Mouse (Mus musculus): ENCODE measurements around the gene Ghrh. TPM values are rescaled to one million over a fixed set of nuclear protein-coding genes. Genes with fewer than 3 reads are reported as not detected.

The Ghrh gene
- polyA plus RNA-seq, 1 experiment: 1.1 TPM

DNA sequence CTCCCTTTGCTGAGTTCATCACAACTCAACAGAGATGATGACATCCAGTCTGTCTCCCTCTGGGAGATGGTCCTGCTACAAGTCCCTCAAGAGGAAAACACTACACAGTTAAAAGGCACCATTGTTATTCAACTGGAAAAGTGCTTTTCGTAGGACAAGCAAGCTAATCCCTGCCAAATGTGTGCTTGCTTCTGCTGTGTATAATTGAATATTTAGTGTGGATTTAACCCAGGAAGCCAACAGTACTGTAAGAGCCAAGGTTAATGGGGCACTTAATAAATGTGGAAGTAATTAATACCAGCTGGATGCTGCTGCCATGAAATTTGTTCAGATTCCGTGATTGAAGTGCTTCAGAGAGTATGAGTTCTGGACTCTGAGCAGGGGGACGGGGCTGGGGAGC lies 6.8 kb upstream of the Ghrh start:
- H3K4me3 ChIP-seq (replicated peaks): no peak overlapping the region
- H3K4me1 ChIP-seq: peaks cover 25% of the 10 kb centered on the region
- no peak for TF ChIP-seq FLI1 (IDR thresholded peaks at IDR 0.05; ENCODE audit: low read length)
- no peak for TF ChIP-seq GATA1 (IDR thresholded peaks at IDR 0.05; ENCODE audit: borderline replicate concordance, low read length)
- H3K9me3 ChIP-seq: peaks cover 18% of the 10 kb centered on the region
- peaks cover 16% of the 10 kb centered on the region for H3K27me3 ChIP-seq (replicated peaks)
- H3K36me3 ChIP-seq (replicated peaks; ENCODE audit: low read length): peaks cover 5% of the 10 kb centered on the region

DNA sequence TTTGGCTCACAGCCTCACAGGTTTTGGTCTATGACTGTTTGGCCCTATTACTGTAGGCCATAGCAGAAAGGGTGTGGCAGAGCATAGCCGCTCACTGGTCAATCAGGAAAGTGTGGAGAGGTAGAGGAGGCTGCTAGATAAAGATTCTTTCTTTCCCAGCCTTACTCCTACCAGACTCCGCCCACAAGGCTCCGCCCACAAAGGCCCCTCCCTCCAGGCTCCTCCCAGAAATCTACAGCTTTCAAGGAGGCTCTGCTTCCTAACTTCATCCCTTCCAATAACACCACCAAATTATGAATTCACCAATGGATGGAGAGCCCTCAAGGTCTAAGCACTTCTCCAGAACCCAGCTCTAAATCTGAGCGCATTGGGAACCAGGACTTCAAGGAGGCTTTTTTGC lies 5.9 kb upstream of the Ghrh start:
- peaks cover 24% of the 10 kb centered on the region for H3K27me3 ChIP-seq (replicated peaks)
- H3K9me3 ChIP-seq: peaks cover 17% of the 10 kb centered on the region
- peaks cover 30% of the 10 kb centered on the region for H3K4me1 ChIP-seq
- TF ChIP-seq FLI1 (IDR thresholded peaks at IDR 0.05; ENCODE audit: low read length) (no peak), GATA1 (IDR thresholded peaks at IDR 0.05; ENCODE audit: borderline replicate concordance, low read length) (no peak)
- H3K4me3 ChIP-seq (replicated peaks): no peak overlapping the region
- peaks cover 5% of the 10 kb centered on the region for H3K36me3 ChIP-seq (replicated peaks; ENCODE audit: low read length)

GRCm38 (mm10) chr2:157349121-157349778 lies 1.9 kb upstream of the Ghrh start:
- TF ChIP-seq GATA1 (IDR thresholded peaks at IDR 0.05; ENCODE audit: borderline replicate concordance, low read length) (no peak), FLI1 (IDR thresholded peaks at IDR 0.05; ENCODE audit: low read length) (no peak)
- H3K4me3 ChIP-seq (replicated peaks): no peak overlapping the region
- H3K27me3 ChIP-seq (replicated peaks): peaks cover 56% of the 10 kb centered on the region
- H3K36me3 ChIP-seq (replicated peaks; ENCODE audit: low read length): no peaks in the 10 kb centered on the region
- peaks cover 37% of the 10 kb centered on the region for H3K4me1 ChIP-seq
- H3K9me3 ChIP-seq: no peaks in the 10 kb centered on the region

DNA sequence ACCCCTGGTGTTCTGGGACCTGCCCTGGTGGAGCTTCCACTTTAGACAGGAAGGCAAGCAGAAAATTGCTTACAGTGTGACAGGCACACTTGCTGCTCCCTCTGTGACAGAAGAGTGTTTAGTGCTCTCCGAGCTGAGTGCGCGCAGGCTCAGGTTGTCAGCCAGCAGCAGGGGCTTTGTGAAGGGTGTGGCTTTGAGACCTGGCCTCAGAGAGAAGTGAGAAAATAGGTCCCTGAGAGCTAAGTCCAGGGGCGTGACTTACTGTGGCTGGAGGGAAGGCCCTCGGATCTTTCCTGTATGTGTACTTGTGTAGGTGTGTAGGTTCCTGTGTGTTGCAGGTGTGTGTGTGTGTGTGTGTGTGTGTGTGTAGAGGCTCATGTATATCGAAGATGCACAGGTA lies 4.0 kb downstream of the Ghrh start:
- Histone ChIP-seq H3K4me3 (replicated peaks) (no peak overlapping the region), H3K36me3 (replicated peaks; ENCODE audit: low read length) (no peaks in the 10 kb centered on the region), H3K9me3 (no peaks in the 10 kb centered on the region), H3K4me1 (peaks cover 56% of the 10 kb centered on the region), H3K27me3 (replicated peaks) (peaks cover 73% of the 10 kb centered on the region)
- TF ChIP-seq GATA1 (IDR thresholded peaks at IDR 0.05; ENCODE audit: borderline replicate concordance, low read length) (no peak), FLI1 (IDR thresholded peaks at IDR 0.05; ENCODE audit: low read length) (no peak)

GRCm38 (mm10) chr2:157342328-157342926 lies 4.9 kb downstream of the Ghrh start:
- Histone ChIP-seq H3K4me3 (replicated peaks) (no peak overlapping the region), H3K9me3 (no peaks in the 10 kb centered on the region), H3K36me3 (replicated peaks; ENCODE audit: low read length) (no peaks in the 10 kb centered on the region), H3K27me3 (replicated peaks) (peaks cover 70% of the 10 kb centered on the region), H3K4me1 (peaks cover 51% of the 10 kb centered on the region)
- TF ChIP-seq GATA1 (IDR thresholded peaks at IDR 0.05; ENCODE audit: borderline replicate concordance, low read length) (no peak), FLI1 (IDR thresholded peaks at IDR 0.05; ENCODE audit: low read length) (no peak)

GRCm38 (mm10) chr2:157341554-157342270 lies 5.6 kb downstream of the Ghrh start:
- H3K36me3 ChIP-seq (replicated peaks; ENCODE audit: low read length): no peaks in the 10 kb centered on the region
- TF ChIP-seq FLI1 (IDR thresholded peaks at IDR 0.05; ENCODE audit: low read length) (no peak), GATA1 (IDR thresholded peaks at IDR 0.05; ENCODE audit: borderline replicate concordance, low read length) (no peak)
- H3K4me3 ChIP-seq (replicated peaks): no peak overlapping the region
- peaks cover 71% of the 10 kb centered on the region for H3K27me3 ChIP-seq (replicated peaks)
- H3K9me3 ChIP-seq: no peaks in the 10 kb centered on the region
- H3K4me1 ChIP-seq: peaks cover 51% of the 10 kb centered on the region

GRCm38 (mm10) chr2:157340221-157340741 lies 7.0 kb downstream of the Ghrh start:
- Histone ChIP-seq H3K4me1 (peaks cover 55% of the 10 kb centered on the region), H3K36me3 (replicated peaks; ENCODE audit: low read length) (no peaks in the 10 kb centered on the region), H3K4me3 (replicated peaks) (no peak overlapping the region), H3K27me3 (replicated peaks) (peaks cover 68% of the 10 kb centered on the region), H3K9me3 (no peaks in the 10 kb centered on the region)
- TF ChIP-seq FLI1 (IDR thresholded peaks at IDR 0.05; ENCODE audit: low read length) (no peak), GATA1 (IDR thresholded peaks at IDR 0.05; ENCODE audit: borderline replicate concordance, low read length) (no peak)

- peaks cover 49% of the 10 kb centered on the region for H3K4me1 ChIP-seq
- no peaks in the 10 kb centered on the region for H3K36me3 ChIP-seq (replicated peaks; ENCODE audit: low read length)
- H3K4me3 ChIP-seq (replicated peaks): no peak overlapping the region
- no peaks in the 10 kb centered on the region for H3K9me3 ChIP-seq
- TF ChIP-seq GATA1 (IDR thresholded peaks at IDR 0.05; ENCODE audit: borderline replicate concordance, low read length) (no peak), FLI1 (IDR thresholded peaks at IDR 0.05; ENCODE audit: low read length) (no peak)
- peaks cover 68% of the 10 kb centered on the region for H3K27me3 ChIP-seq (replicated peaks)
These were observed 7.8 kb downstream of the Ghrh start for GRCm38 (mm10) chr2:157339532-157339931.

GRCm38 (mm10) chr2:157338663-157339062 lies 8.6 kb downstream of the Ghrh start:
- peaks cover 69% of the 10 kb centered on the region for H3K27me3 ChIP-seq (replicated peaks)
- TF ChIP-seq GATA1 (IDR thresholded peaks at IDR 0.05; ENCODE audit: borderline replicate concordance, low read length) (no peak), FLI1 (IDR thresholded peaks at IDR 0.05; ENCODE audit: low read length) (no peak)
- H3K4me3 ChIP-seq (replicated peaks): no peak overlapping the region

DNA sequence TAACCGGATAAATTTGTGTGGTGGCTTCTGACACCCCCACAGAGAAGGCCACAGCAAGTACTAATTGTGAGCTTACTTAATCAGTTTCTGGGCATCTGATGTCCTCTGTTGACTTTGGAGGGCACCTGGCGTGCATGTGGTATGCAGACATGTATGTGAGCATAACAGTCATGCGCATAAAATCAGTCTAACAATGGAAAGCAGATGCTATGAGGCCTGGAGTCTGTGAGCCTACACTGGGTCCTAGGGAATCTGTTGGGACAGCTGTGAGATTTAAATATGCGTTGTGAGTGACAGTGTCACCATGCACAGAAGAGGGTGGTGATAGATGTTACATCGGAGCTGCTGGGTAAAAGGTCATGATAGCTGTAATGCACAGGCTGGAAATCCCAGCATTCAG lies 15.2 kb downstream of the Ghrh start:
- Histone ChIP-seq H3K4me1 (peaks cover 19% of the 10 kb centered on the region), H3K9me3 (no peaks in the 10 kb centered on the region), H3K27me3 (replicated peaks) (peaks cover 33% of the 10 kb centered on the region), H3K36me3 (replicated peaks; ENCODE audit: low read length) (peaks cover 27% of the 10 kb centered on the region), H3K4me3 (replicated peaks) (no peak overlapping the region)
- TF ChIP-seq GATA1 (IDR thresholded peaks at IDR 0.05; ENCODE audit: borderline replicate concordance, low read length): no peak
- no peak for TF ChIP-seq FLI1 (IDR thresholded peaks at IDR 0.05; ENCODE audit: low read length)

More at GRCm38 (mm10) chr2:157338663-157339062, 8.6 kb downstream of the Ghrh start:
- peaks cover 44% of the 10 kb centered on the region for H3K4me1 ChIP-seq
- no peaks in the 10 kb centered on the region for H3K36me3 ChIP-seq (replicated peaks; ENCODE audit: low read length)
- no peaks in the 10 kb centered on the region for H3K9me3 ChIP-seq
